Mouse (Mus musculus) MEL (cell line): ENCODE measurements at regions not wholly inside any gene's neighbourhood (a gene's known extent, or its start where the extent isn't known, plus 50 kb on each side); places are given as distances from the start of the nearest gene placed in this dataset.

Experiments
- CTCF ChIP-seq, 3 experiments: IDR thresholded peaks in 2 of 3; conservative IDR thresholded peaks in 1 of 3; 2 replicates each; pipeline ENCODE4 v1.5.1; 2011 to 2012; ENCODE audit warnings: low read length in 3 of 3, low read depth in 2 of 3, mild to moderate bottlenecking in 2 of 3, improper control_type of control experiment in 1 of 3, inconsistent platforms in 1 of 3, mixed read lengths in 1 of 3, moderate library complexity in 1 of 3; ENCODE audit not compliant: control insufficient read depth in 1 of 3, insufficient read depth in 1 of 3, poor library complexity in 1 of 3, severe bottlenecking in 1 of 3
- GATA1 ChIP-seq: IDR thresholded peaks from 2 replicates; pipeline ENCODE4 v1.6.1; 2011; ENCODE audit warnings: low read depth, low read length, improper control_type of control experiment
- HCFC1 ChIP-seq: IDR thresholded peaks from 2 replicates; pipeline ENCODE4 v1.6.1; 2012; ENCODE audit warnings: low read depth, mild to moderate bottlenecking, inconsistent platforms, low read length, improper control_type of control experiment, moderate library complexity
- MAX ChIP-seq: IDR thresholded peaks from 2 replicates; pipeline ENCODE4 v1.6.1; 2011; ENCODE audit warnings: low read length, improper control_type of control experiment
- MYB ChIP-seq: IDR thresholded peaks from 2 replicates; pipeline ENCODE4 v1.6.1; 2011; ENCODE audit warnings: mild to moderate bottlenecking, low read depth, low read length, improper control_type of control experiment
- NELFE ChIP-seq: IDR thresholded peaks from 2 replicates; pipeline ENCODE4 v1.6.1; 2011; ENCODE audit warnings: low read depth, low read length, improper control_type of control experiment
- POLR2A ChIP-seq, 2 experiments: IDR thresholded peaks; 2 replicates each; pipeline ENCODE4 v1.6.1; 2011 to 2012; ENCODE audit warnings: low read length in 2 of 2, mild to moderate bottlenecking in 2 of 2, control low read depth in 1 of 2, improper control_type of control experiment in 1 of 2, low read depth in 1 of 2, moderate library complexity in 1 of 2; ENCODE audit not compliant: control insufficient read depth in 1 of 2, insufficient read depth in 1 of 2, poor library complexity in 1 of 2
- UBTF ChIP-seq: IDR thresholded peaks from 2 replicates; pipeline ENCODE4 v1.6.1; 2012; ENCODE audit warnings: low read depth, mild to moderate bottlenecking, inconsistent platforms, low read length, improper control_type of control experiment, moderate library complexity, borderline replicate concordance; ENCODE audit not compliant: insufficient read depth
- USF1 ChIP-seq: IDR thresholded peaks from 2 replicates; pipeline ENCODE4 v1.6.1; 2014; ENCODE audit warnings: low read depth, mild to moderate bottlenecking, inconsistent platforms, low read length, improper control_type of control experiment, moderate library complexity
- ZC3H11A ChIP-seq: IDR thresholded peaks from 2 replicates; pipeline ENCODE4 v1.6.1; 2012; ENCODE audit warnings: low read depth, mild to moderate bottlenecking, inconsistent platforms, low read length, improper control_type of control experiment

- TF ChIP-seq ZC3H11A, result no peak
- no peak for TF ChIP-seq USF1
- no peak for TF ChIP-seq CTCF (IDR thresholded peaks at IDR 0.05 in 2 of 3, conservative IDR thresholded peaks at IDR 0.05 in 1 of 3; ENCODE audit: control insufficient read depth in 1 of 3, insufficient read depth in 1 of 3, low read depth in 2 of 3, low read length in 3 of 3, poor library complexity in 1 of 3, severe bottlenecking in 1 of 3)
- TF ChIP-seq UBTF, result no peak
- peak; percentile 85 for TF ChIP-seq GATA1
- no peak for TF ChIP-seq POLR2A (IDR thresholded peaks at IDR 0.05; ENCODE audit: control insufficient read depth in 1 of 2, insufficient read depth in 1 of 2, low read depth in 1 of 2, low read length in 2 of 2, poor library complexity in 1 of 2)
- no peak for TF ChIP-seq HCFC1
- TF ChIP-seq MAX, result no peak
- TF ChIP-seq MYB, result peak; percentile 76
- no peak for TF ChIP-seq NELFE
These were observed 1194.7 kb downstream of the Cntnap5b start for GRCm38 (mm10) chr1:100967254-100967653.
